Mouse (Mus musculus) inflammation-experienced regulatory T-cells (primary cell): ENCODE results near the gene Zfp809. TPM values are rescaled to one million over a fixed set of nuclear protein-coding genes. Genes with fewer than 3 reads are reported as not detected.

Experiments
- polyA plus RNA-seq, 2 experiments: library from polyadenylated mRNA; unstranded; fragments of 100-300 nt; shearing (Covaris generic); gene quantifications; one replicate each; pipeline ENCODE4 v1.2.1; 2017

The Zfp809 gene
- 10 to 100 TPM; 35.2 to 35.5 TPM for polyA plus RNA-seq

GRCm38 (mm10) chr9:22225581-22226388, at the start of gene Zfp809:
TSS of gene Zfp809 (plus strand) at chr9:22225714.

DNA sequence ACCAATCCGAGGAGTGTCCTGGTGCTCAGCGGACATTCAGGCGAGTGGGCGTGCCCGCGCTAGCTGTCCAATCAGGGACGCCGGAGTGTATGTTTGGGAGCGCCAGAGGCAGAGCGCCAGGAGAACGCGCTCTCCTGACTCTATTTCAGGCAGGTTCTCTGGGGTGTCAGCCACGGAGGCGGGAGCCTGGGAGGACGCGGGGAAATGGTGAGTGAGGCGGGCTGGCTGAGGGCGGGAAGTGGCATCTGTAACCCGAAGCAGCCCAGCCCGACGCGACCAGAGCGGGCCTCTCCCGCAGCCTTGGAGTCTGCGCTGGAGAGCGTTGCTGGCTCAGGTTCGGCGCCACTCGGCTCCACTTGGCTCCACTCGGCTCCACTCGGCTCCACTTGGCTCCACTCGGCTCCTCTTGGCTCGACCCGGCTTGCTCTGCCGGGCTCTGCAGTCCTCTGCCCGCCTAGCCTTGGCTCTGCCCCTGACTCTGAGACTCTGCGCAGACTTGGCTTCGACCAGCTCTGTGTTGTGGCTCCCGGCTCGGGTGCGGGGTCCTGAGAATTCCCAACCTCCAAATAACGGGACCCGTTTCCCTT, 37.4 kb upstream of the Zfp809 start, which contains the start of gene Zfp872:
Gene Zfp872, plus strand, starts transcription at position 66 of the 587 bp plus-strand sequence.

DNA sequence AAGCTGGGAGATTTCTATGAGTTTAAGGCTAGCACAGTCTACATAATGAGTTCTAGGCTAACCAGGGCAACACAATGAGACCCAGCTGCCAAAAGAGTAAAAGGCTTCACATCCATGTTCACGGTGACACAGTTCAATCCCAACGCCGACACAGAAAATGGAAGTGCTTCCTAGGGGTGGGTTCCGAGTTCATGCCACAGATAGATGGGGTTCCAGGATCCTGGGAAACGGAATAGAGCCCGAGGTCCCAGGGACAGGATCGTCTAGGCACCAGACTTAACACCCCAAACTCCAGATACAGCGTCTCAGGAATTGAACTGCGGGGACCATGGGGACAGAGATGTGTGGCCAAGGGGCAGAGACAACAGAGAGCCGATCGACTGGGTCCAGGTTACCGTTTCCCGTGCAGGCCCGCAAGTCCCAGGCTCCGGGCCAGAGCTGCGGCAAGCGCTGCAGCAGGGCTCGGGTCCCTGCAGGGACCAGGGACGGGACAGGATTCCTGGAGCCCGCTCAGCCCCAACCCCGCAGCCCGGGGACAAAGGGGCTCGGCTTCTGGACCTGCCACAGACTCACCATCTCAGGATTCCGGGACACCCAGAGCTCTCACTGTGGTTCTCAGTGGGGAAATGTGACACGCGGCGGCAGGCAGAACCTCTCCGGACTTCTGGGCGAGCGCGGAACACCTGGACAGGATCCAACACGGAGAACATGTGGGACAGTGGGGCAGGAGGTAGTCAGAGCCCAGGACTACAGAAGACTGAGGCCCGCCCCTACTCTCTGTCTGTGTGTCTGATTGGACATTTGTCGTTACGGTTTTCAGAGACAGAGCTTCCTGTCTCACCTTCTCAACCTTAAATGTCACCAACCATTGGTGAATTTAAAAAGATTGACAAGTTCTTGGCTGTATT, 33.9 kb downstream of the Zfp809 start, which contains the start of gene Zfp599:
Gene Zfp599, minus strand, starts transcription at position 712 of the 908 bp plus-strand sequence.

Other genes with a start within 250 kb of the Zfp809 start
- gene Rgl3, start 236.3 kb upstream of the Zfp809 start, polyA plus RNA-seq = under 1 TPM in 1 of 2 experiments, not detected in 1; 0.20 TPM
- under 1 TPM; 0.18 to 0.49 TPM for gene Ccdc151, start 223.1 kb upstream of the Zfp809 start, polyA plus RNA-seq
- 10 to 100 TPM; 76.4 to 98.0 TPM for gene Prkcsh, start 222.9 kb upstream of the Zfp809 start, polyA plus RNA-seq
- gene Elavl3, start 173.7 kb upstream of the Zfp809 start, polyA plus RNA-seq = under 1 TPM; 0.24 to 0.78 TPM
- gene Gm49318, start 154.5 kb upstream of the Zfp809 start, polyA plus RNA-seq = not detected
- gene Zfp653, start 154.3 kb upstream of the Zfp809 start, polyA plus RNA-seq = 10 to 100 TPM; 19.8 to 27.0 TPM
- 10 to 100 TPM; 45.4 to 50.3 TPM for gene Ecsit, start 140.3 kb upstream of the Zfp809 start, polyA plus RNA-seq
- under 1 TPM; 0.13 to 0.38 TPM for gene Cnn1, start 126.5 kb upstream of the Zfp809 start, polyA plus RNA-seq
- gene Elof1, start 108.5 kb upstream of the Zfp809 start, polyA plus RNA-seq = 10 to 100 TPM; 76.8 to 82.5 TPM
- 100 to 1,000 TPM; 197 to 281 TPM for gene Acp5, start 90.0 kb upstream of the Zfp809 start, polyA plus RNA-seq
- 10 to 100 TPM; 38.0 to 39.5 TPM for gene Pigyl, start 68.9 kb upstream of the Zfp809 start, polyA plus RNA-seq
- under 1 TPM; 0.11 to 0.22 TPM for gene Zfp872, start 37.6 kb upstream of the Zfp809 start, polyA plus RNA-seq
- gene Zfp599, start 34.2 kb downstream of the Zfp809 start, polyA plus RNA-seq = 1 to 10 TPM; 1.9 to 5.8 TPM
- gene Zfp810, start 81.9 kb downstream of the Zfp809 start, polyA plus RNA-seq = 10 to 100 TPM; 20.5 to 21.8 TPM
- 1 to 10 TPM in 1 of 2 experiments, under 1 TPM in 1; 0.61 to 3.3 TPM for gene Anln, start 163.5 kb downstream of the Zfp809 start, polyA plus RNA-seq
- gene 9530077C05Rik, start 185.8 kb downstream of the Zfp809 start, polyA plus RNA-seq = 1 to 10 TPM; 1.6 to 3.4 TPM
- gene Gm17545, start 228.6 kb downstream of the Zfp809 start, polyA plus RNA-seq = not detected
- gene Rp9, start 244.0 kb downstream of the Zfp809 start, polyA plus RNA-seq = 100 to 1,000 TPM; 108 to 131 TPM